Mouse (Mus musculus): ENCODE data around the gene 4930467E23Rik. TPM values are rescaled to one million over a fixed set of nuclear protein-coding genes. Genes with fewer than 3 reads are reported as not detected.
"Not testable (repeated sequence)": the region's sequence is repeated elsewhere in the genome, so short reads cannot be mapped to it uniquely, and the experiment has no call there.

Gene 4930467E23Rik
- polyA plus RNA-seq, 1 experiment from 2014 or later, result not detected

GRCm38 (mm10) chr8:19712227-19712750, 17.1 kb upstream of the 4930467E23Rik start:
- not testable (repeated sequence) for ATAC-seq (ENCODE audit: insufficient read depth); H3K4me2 ChIP-seq
- 67% methylated on average over 2 of the region's 2 CpGs for WGBS (ENCODE audit: insufficient replicate concordance)

DNA sequence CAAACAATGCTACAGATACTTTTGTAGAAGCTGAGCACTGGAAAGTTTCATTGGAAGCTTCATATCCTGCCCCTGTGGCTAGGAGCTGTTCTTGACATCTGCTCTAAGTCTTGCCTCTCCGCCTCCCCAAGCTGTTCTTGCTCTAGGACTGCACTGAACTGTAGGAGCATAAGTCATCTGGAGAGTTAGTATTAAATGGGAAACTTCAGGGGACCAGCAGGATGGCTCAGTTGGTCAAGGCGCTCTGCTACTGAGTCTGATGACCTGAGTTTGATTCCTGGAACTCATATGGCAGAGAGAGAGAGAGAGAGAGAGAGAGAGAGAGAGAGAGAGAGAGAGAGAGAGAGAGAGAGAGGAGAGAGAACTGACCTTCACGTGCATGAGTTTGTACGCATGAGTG, 16.6 kb upstream of the 4930467E23Rik start:
- not testable (repeated sequence) for ATAC-seq (ENCODE audit: insufficient read depth); H3K4me1 ChIP-seq (replicated peaks); H3K27me3 ChIP-seq; H3K27ac ChIP-seq (replicated peaks); H3K36me3 ChIP-seq (replicated peaks); H3K4me2 ChIP-seq; H3K4me3 ChIP-seq (replicated peaks); H3K9me3 ChIP-seq (replicated peaks); H3K9ac ChIP-seq
- 46% methylated on average over 4 of the region's 4 CpGs for whole genome bisulfite sequencing (ENCODE audit: insufficient replicate concordance)

More at GRCm38 (mm10) chr8:19712227-19712750, 17.1 kb upstream of the 4930467E23Rik start:
- not testable (repeated sequence) for H3K27me3 ChIP-seq; H3K9ac ChIP-seq; H3K27ac ChIP-seq (replicated peaks); H3K36me3 ChIP-seq (replicated peaks); H3K9me3 ChIP-seq (replicated peaks); H3K4me1 ChIP-seq (replicated peaks); H3K4me3 ChIP-seq (replicated peaks)

- H3K4me1 ChIP-seq (replicated peaks); H3K9ac ChIP-seq; H3K4me2 ChIP-seq; H3K4me3 ChIP-seq (replicated peaks); H3K27me3 ChIP-seq; H3K9me3 ChIP-seq (replicated peaks); ATAC-seq (ENCODE audit: insufficient read depth); H3K36me3 ChIP-seq (replicated peaks); H3K27ac ChIP-seq (replicated peaks): not testable (repeated sequence)
- WGBS (ENCODE audit: insufficient replicate concordance), result 63% methylated on average over 7 of the region's 7 CpGs
Observed at GRCm38 (mm10) chr8:19713232-19713834, 16.0 kb upstream of the 4930467E23Rik start.

GRCm38 (mm10) chr8:19714426-19714825, 14.9 kb upstream of the 4930467E23Rik start:
- H3K4me1 ChIP-seq (replicated peaks); H3K4me2 ChIP-seq; H3K9me3 ChIP-seq (replicated peaks); ATAC-seq (ENCODE audit: insufficient read depth); H3K27ac ChIP-seq (replicated peaks); H3K36me3 ChIP-seq (replicated peaks); H3K27me3 ChIP-seq; H3K9ac ChIP-seq; H3K4me3 ChIP-seq (replicated peaks): not testable (repeated sequence)
- WGBS (ENCODE audit: insufficient replicate concordance), result 68% methylated on average over 2 of the region's 2 CpGs

DNA sequence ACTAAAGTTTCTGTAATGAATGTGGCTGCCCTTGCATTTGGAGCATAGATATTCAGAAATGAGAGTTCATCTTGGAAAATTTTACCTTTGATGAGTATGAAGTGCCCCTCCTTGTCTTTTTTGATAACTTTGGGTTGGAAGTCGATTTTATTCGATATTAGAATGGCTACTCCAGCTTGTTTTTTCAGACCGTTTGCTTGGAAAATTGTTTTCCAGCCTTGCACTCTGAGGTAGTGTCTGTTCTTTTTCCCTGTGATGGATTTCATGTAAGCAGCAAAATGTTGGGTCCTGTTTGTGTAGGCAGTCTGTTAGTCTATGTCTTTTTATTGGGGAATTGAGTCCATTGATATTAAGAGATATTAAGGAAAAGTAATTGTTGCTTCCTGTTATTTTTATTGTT, 14.1 kb upstream of the 4930467E23Rik start:
- not testable (repeated sequence) for H3K27ac ChIP-seq (replicated peaks); H3K9ac ChIP-seq; H3K27me3 ChIP-seq; H3K9me3 ChIP-seq (replicated peaks); H3K4me2 ChIP-seq; H3K4me3 ChIP-seq (replicated peaks); H3K36me3 ChIP-seq (replicated peaks); ATAC-seq (ENCODE audit: insufficient read depth); H3K4me1 ChIP-seq (replicated peaks)
- 75% methylated on average over 3 of the region's 3 CpGs for WGBS (ENCODE audit: insufficient replicate concordance)

DNA sequence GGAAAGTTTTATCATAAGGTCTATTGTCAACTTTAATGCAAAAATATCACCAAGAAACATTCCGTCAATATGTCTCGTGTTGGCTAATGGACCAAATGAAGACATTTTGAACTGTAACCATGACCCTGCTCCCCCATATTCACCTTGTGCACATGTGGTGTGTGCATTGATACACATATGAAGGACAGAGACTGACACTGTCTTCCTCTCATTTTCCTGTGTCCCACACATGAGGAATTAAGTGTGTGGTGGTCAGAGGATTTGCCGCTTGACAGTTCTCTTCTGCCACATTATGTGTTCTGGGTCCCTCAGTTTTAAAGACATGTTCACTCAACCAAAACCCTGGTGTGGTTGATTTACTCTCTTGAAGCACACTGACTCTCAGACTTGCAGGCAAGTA, 11.5 kb upstream of the 4930467E23Rik start:
- 75% methylated on average over 3 of the region's 3 CpGs for WGBS (ENCODE audit: insufficient replicate concordance)
- H3K27me3 ChIP-seq; ATAC-seq (ENCODE audit: insufficient read depth); H3K27ac ChIP-seq (replicated peaks); H3K9ac ChIP-seq; H3K4me2 ChIP-seq; H3K4me3 ChIP-seq (replicated peaks); H3K36me3 ChIP-seq (replicated peaks); H3K4me1 ChIP-seq (replicated peaks); H3K9me3 ChIP-seq (replicated peaks): not testable (repeated sequence)

GRCm38 (mm10) chr8:19719513-19719912, 9.9 kb upstream of the 4930467E23Rik start:
- H3K4me2 ChIP-seq; ATAC-seq (ENCODE audit: insufficient read depth); H3K27ac ChIP-seq (replicated peaks); H3K36me3 ChIP-seq (replicated peaks); H3K9me3 ChIP-seq (replicated peaks); H3K4me1 ChIP-seq (replicated peaks); H3K9ac ChIP-seq; H3K4me3 ChIP-seq (replicated peaks); H3K27me3 ChIP-seq: not testable (repeated sequence)
- WGBS (ENCODE audit: insufficient replicate concordance), result 48% methylated on average over 3 of the region's 3 CpGs

GRCm38 (mm10) chr8:19724871-19725270, 4.5 kb upstream of the 4930467E23Rik start:
- not testable (repeated sequence) for ATAC-seq (ENCODE audit: insufficient read depth); H3K27ac ChIP-seq (replicated peaks); H3K9me3 ChIP-seq (replicated peaks); H3K4me3 ChIP-seq (replicated peaks); H3K36me3 ChIP-seq (replicated peaks); H3K27me3 ChIP-seq; H3K9ac ChIP-seq; H3K4me1 ChIP-seq (replicated peaks); H3K4me2 ChIP-seq
- 39% methylated on average over 2 of the region's 2 CpGs for WGBS (ENCODE audit: insufficient replicate concordance)

- H3K36me3 ChIP-seq (replicated peaks); H3K9me3 ChIP-seq (replicated peaks); ATAC-seq (ENCODE audit: insufficient read depth); H3K27me3 ChIP-seq; H3K4me2 ChIP-seq; H3K27ac ChIP-seq (replicated peaks); H3K4me1 ChIP-seq (replicated peaks); H3K9ac ChIP-seq; H3K4me3 ChIP-seq (replicated peaks): not testable (repeated sequence)
Observed at GRCm38 (mm10) chr8:19751773-19752172, 22.4 kb downstream of the 4930467E23Rik start.

GRCm38 (mm10) chr8:19754178-19754577, 24.8 kb downstream of the 4930467E23Rik start:
- WGBS (ENCODE audit: insufficient replicate concordance), result 20% methylated on average over 3 of the region's 3 CpGs
- H3K4me3 ChIP-seq (replicated peaks); H3K4me2 ChIP-seq; H3K4me1 ChIP-seq (replicated peaks); H3K9ac ChIP-seq; H3K27ac ChIP-seq (replicated peaks); ATAC-seq (ENCODE audit: insufficient read depth); H3K36me3 ChIP-seq (replicated peaks); H3K27me3 ChIP-seq; H3K9me3 ChIP-seq (replicated peaks): not testable (repeated sequence)

- H3K4me2 ChIP-seq; H3K27me3 ChIP-seq; H3K36me3 ChIP-seq (replicated peaks); H3K4me1 ChIP-seq (replicated peaks); H3K4me3 ChIP-seq (replicated peaks); H3K9me3 ChIP-seq (replicated peaks); ATAC-seq (ENCODE audit: insufficient read depth); H3K9ac ChIP-seq; H3K27ac ChIP-seq (replicated peaks): not testable (repeated sequence)
- WGBS (ENCODE audit: insufficient replicate concordance), result 46% methylated on average over 3 of the region's 3 CpGs
Observed at GRCm38 (mm10) chr8:19754961-19755360, 25.6 kb downstream of the 4930467E23Rik start.

- not testable (repeated sequence) for H3K27ac ChIP-seq (replicated peaks); H3K9ac ChIP-seq; ATAC-seq (ENCODE audit: insufficient read depth); H3K4me2 ChIP-seq; H3K4me1 ChIP-seq (replicated peaks); H3K36me3 ChIP-seq (replicated peaks); H3K9me3 ChIP-seq (replicated peaks); H3K27me3 ChIP-seq; H3K4me3 ChIP-seq (replicated peaks)
- 56% methylated on average over 5 of the region's 5 CpGs for WGBS (ENCODE audit: insufficient replicate concordance)
Observed at GRCm38 (mm10) chr8:19761660-19762059, 32.3 kb downstream of the 4930467E23Rik start.
